Mouse (Mus musculus): ENCODE measurements around the gene Krt87. TPM values are rescaled to one million over a fixed set of nuclear protein-coding genes. Genes with fewer than 3 reads are reported as not detected.

Gene Krt87
- total RNA-seq, 4 experiments from 2014 or later: 0.23 to 0.52 (median 0.35) TPM

DNA sequence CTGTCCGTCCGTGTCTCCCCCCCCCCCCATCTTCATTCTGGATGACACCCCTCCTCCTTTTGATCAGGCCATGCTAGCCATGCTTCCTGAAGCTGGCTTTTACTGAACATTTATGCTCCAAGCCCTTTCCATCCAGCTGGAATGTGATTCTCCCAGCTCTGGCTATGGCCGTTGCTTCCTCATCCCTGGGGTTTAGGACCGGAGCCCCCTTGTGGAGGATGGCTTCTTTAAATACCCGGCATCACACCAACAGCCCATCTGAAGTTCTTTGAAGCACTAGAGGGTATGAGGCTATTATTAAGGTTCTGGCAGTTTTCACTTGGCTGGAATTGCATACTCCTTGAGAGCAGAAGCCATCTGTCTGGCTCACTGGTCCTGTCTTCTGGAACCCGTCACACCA lies 17.7 kb downstream of the Krt87 start:
- DNase-seq (ENCODE audit: low spot score in 2 of 2): no peak

DNA sequence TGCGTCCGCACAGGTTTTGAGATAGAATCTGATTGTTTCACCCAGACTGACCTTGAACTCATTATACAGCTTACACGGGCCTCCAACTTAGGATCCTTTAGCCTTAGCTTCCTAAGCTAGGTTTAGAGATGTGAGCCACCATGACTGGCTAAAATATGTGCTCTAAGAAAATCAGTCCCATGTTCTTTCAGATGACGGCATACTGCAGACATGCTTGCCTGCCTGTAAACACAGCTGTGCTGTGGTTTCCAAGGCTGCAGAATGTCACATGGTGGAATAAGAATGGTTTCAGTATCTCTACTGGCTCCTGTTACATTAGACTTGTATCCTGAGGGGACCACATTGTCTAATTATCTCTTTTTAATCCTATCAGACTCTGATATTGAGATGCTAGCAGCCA lies 19.7 kb downstream of the Krt87 start:
- peak in 1 of 2 experiments; percentile 23 for DNase-seq (ENCODE audit: low spot score in 2 of 2)

DNA sequence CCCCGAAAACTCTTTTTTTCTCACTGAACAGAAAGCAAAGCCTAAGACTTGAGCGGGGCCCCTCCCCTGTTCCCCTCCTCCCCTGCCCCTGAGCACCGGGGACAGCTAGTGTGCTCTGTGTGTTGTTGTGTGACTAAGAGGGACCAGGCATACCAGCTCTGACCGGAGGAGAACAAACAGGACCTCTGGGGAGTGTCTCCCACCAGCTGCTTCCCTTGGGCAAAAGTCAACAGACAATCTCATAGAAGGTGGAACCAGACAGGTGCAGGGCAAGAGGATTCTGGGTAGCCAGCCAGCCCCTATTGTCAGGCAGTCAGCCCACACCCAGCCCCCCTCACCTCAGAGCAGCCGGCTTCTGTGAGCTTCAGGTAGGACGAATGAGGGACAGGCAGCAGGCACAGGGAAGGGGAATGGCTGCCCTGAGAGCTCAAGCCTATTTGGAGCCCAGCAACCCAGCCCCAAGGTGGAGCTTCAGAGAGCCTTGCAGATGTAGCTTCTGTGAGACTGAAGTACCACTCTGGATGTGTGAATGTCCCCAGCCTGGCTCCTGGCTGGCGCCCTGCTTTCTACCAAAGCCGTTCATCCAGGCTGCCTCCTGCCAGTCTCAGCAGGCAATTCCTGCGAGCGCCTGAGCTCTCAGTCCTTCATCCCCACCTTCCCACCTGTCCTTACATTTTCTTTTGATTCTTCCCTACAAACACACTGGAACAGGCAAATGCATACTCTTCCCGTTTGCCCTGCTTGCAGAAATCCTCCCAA lies 23.6 kb downstream of the Krt87 start:
- no peak for DNase-seq (ENCODE audit: low spot score in 2 of 2)

DNA sequence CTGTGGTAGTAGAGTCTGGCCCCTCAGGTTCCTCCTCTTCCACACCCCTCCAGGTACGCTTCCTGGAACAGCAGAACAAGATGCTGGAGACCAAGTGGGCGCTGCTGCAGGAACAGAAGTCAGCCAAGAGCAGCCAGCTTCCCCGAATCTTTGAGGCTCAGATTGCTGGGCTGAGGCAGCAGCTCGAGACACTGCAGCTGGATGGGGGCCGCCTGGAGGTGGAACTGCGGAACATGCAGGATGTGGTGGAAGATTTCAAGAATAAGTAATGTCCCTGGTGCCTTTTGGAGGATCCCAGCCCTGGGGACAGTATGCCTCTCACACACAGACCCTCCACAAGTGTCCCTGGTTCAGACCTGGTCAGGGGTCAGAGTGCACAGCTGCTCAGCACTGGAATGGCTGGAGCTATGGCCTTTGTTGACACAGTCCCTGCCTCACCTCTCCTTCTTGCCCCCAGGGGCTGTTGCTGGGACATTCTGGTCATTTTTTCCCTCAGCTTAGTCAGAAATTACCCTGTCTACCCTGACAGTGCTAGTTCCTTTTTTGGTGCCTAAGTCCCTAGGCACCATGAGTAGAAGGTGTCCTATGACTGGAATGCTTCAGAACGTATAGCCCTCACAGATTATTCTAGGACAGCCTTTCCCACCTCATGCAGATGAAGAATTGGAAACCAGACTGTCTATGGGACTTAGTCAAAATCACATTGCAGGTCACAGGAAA lies 24.5 kb downstream of the Krt87 start:
- no peak for DNase-seq (ENCODE audit: low spot score in 2 of 2)

DNA sequence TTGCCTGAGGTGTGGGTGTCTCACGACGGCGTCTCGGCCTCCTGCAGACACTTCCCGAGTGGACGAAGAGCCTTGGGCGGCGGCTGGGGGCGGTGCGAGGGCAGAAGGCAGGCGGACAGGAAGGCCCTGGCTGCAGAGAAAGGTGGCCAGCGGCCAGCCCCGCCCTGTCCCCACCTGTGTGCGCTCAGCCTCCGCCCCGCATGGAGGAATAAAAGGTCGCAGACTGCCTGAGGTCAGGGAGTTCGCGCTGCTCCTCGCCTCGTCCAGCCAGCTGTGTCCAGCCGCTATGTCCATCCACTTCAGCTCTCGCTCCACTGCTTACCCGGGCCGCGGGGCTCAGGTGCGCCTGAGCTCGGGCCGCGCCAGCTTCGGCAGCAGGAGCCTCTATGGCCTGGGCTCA lies 26.4 kb downstream of the Krt87 start:
- no peak for DNase-seq (ENCODE audit: low spot score in 2 of 2)

DNA sequence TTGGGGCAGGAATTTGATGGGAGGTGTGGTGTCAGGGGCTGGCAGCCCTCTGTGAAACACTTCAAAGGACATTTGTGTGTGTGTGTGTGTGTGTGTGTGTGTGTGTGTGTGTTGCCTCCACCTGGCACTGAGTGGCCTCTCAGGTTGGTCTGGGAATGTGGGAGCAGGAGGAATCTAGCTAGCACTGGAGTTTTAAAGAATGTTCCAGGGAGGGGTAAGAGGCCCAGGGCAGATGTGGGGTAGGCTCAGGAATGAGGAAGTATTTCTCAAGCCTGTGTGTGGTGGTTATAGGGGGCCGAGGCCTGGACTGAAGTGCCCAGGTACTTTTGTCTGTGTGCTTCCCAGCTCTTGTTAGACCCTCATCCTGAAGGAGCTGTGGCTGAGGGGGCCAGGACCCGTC lies 27.8 kb downstream of the Krt87 start, which contains the start of gene Krt7:
Gene Krt7, plus strand, starts transcription at position 269 of the 400 bp plus-strand sequence.
- no peak for DNase-seq (ENCODE audit: low spot score in 2 of 2)

DNA sequence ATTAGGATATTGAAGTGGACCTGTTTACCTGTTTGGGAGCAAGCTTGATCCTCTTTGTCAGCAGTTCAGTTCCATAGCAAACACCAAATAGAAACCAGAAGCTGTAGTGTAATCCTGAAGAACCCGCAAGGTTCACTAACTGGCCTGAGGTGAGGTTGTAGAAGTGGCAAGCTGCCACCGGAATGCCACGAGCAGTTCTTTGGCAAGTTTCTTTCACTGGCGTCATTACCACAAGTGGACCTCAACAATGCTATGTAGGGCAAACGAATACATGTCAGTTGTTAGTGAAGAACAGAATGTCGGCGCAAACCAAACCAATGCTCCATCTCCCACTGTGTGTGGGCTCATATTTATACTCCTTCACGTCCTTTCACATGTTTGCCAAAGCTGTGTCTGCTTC lies 40.3 kb downstream of the Krt87 start:
- DNase-seq (ENCODE audit: low spot score in 2 of 2): no peak

DNA sequence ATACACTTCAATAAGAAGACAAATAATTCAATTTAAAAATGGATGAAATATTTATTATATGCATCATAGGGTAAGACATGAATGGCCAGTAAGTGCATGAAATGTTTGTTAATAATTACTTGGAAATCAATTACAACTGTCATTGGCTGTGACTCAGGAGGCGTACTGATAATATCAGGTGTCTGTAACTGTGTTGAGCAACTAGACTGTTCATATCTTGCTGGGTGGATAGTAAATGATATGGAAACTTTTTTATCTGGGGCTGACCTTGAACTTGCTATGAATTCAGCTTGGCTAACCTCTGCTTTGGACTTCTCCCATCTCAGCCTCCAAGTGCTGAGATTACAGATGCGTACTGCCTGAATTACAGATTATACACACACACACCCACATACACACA lies 40.9 kb downstream of the Krt87 start:
- DNase-seq (ENCODE audit: low spot score in 2 of 2): no peak

DNA sequence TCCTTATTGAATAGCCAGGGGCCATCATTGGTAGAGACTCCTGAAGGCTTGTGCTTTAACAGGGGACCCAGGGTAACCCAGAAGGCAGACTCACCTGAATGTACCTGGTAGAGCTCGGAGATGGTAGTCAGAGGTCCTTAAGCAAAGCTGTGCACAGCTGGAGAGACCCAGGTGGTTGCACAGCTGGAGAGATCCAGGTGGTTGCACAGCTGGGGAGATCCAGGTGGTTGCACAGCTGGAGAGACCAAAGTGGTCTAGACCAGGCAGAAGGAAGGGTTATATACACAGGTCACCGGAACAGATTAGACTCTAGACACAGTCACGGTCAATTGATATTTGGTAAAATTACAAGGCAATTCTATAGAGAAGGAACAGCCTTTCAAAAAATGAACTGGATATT lies 41.7 kb downstream of the Krt87 start:
- no peak for DNase-seq (ENCODE audit: low spot score in 2 of 2)

DNA sequence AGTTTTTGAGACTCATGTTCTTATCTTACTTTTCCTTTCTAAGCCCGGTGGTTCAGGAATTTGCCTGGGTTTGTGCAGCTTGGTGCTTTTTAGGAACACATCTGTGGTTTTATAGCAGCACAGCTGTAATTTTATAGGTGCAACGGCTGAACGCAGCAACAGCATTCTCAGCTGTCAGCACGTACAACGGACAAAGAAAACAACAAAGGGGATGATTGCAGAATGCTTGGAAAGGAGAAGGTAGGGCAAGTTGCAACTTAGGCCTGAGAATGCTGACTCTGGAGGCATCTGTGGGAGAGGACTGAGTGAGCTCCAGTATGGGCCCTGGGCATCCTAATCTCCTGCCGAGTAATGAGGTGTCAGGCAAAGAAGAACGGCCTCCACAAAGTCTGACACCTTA lies 42.1 kb downstream of the Krt87 start:
- no peak for DNase-seq (ENCODE audit: low spot score in 2 of 2)

DNA sequence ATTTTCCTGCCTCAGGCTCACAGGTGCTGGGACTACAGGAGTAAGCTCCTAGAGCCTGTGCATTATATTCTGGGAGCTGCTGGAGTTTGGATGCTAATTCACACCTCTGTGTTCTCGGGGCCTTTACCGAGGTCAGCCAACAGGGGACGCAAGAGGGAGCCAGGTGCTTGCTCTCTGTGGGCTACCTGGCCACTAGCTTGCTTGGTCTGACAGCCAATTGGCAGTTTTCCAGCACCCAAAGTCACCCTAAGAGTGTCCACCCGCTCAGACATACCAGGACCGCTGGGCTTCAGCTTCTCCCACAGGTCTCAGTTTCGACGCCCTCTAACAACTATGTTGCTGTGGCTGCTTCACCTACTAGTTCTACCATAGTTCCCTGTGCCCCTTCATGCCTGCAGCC lies 43.7 kb downstream of the Krt87 start:
- no peak for DNase-seq (ENCODE audit: low spot score in 2 of 2)

DNA sequence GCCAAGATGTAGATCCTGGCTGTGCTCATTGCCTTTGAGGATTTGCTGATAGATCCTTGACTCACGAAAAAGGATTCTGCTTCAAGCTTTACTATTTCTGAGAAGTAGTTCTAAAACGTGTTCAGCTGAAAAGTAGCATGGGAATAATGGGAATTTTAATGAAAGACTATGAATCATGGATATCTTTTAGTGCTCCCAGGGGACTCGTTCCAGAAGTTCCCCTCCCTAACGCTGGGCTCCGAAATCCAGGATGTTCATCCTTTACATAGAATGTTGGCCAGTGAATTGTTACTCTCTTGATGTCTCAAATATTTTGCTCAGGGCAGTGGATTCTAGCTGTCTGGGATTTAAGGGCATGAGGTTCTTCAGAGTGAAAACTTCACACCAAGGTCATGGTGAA lies 46.4 kb downstream of the Krt87 start:
- DNase-seq (ENCODE audit: low spot score in 2 of 2): no peak

DNA sequence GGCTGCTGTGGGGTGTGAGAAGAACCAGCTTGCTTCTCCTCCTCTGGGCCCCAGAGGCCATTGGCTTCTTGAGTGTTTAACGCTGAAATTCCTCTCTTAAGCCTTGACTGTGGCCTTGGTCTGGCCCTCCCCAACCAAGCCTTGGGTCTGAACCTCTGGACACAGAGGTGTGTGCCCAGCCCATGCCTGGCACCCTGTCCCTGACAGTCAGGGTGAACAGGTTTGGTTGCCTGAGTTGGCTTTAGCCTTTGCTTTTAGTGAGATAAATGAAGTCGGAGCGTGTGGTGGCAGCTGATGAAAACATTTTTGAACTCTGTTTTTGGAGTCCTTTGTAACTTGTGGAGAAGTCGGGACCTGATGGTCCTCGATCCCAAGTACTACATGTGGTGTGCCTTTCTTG lies 48.4 kb downstream of the Krt87 start:
- no peak for DNase-seq (ENCODE audit: low spot score in 2 of 2)

DNA sequence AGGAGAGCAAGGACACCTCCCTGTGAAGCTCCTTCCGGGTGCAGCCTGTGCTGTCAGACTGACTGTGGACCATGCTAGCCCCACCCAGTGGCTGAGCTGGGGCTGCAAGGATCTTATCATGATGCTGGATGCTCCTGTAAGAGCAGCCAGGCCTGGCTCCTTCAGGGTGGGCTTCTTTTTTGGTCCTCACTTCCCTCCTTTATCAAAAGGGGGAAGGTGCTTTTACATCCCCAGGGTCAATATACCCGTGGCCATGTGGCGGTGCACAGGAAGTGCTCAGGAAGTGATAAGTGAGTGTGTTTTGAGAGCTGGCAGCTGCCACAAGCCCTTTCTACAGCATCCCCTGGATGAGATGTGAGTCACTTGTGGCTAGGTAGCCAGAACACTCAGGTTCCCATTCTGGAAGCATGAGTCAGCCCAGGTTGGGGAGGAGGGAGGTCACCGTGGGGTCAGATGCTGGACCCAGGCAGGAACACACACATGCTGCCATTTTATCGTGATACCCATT lies 50.5 kb downstream of the Krt87 start:
- DNase-seq (ENCODE audit: low spot score in 2 of 2): no peak

DNA sequence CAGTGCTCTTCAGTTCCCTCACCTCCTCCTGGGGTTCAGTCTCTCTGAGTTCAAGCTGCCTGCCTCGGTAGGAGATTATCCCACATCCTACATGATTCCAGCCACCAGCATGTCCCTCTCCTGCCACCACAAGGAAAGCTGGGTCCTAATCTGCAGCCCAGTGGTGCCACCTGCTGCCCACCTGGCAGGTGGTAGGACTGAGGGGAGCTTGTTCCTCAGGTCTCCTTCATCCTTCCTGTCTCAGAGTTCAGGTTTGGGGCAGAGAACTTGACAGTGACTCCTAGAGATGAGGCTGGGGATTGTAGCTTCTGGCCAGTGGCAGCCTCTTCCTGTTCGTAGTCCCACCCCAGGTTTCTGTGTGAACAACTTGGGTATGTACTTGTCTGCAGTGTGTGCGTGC lies 51.4 kb downstream of the Krt87 start:
- no peak for DNase-seq (ENCODE audit: low spot score in 2 of 2)

DNA sequence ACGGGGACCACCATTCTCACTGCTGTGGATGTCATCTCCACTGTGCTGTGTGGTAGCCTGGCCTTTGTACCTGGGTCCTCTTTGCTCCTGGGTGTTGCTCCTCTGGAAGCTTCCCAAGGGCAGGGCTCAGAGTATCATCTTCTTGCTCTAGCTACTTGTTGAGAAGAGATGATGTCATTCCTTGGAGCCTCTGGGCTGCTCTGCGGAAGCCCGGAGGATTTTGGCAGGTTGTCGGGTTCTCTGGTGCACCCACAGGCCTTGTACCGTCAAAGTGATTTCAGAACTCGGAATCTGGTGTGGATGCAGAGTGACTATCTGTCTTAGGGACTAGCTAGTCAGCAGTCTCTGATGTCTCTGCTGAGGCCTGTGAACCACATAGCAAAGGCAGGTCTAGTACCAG lies 53.5 kb downstream of the Krt87 start:
- no peak for DNase-seq (ENCODE audit: low spot score in 2 of 2)

DNA sequence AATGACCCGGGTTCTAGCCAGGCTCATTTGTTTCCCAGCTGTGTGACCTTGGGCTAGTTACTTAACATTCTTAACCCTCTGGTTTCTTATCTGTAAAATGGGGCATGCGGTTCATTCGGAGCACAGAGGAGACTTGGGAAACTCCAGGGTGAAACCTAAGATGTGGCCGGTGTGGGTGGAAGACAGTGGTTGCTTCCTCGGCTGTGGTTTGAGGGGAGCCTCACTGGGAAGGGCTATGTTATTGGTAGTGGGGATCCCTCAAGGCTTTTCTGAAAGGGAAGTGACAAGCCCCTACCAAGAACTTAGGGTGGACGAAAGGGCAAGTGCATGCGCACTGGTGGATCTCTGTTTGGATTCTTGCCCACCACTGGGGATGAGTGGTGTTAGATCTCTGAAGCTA lies 54.0 kb downstream of the Krt87 start:
- no peak for DNase-seq (ENCODE audit: low spot score in 2 of 2)

DNA sequence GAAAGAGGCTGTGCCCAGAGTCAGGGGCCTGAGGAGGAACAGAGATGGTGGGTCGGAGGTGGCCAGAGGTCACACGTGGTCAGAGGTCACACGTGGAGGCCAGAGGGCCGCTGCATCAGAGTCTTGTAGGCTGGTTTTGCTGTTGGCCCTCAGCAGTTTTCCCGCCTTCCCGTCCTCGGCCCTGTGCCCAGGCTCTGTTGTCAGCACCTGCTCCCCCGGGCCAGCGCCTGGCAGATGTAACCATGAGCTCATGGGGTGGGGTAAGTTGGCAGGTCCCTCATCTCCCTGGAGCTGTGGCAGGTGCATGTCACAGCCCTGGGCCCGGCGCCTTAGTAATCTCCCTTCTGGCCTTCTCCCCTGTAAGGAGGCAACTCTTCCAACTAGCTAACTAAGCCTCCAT lies 55.8 kb downstream of the Krt87 start:
- DNase-seq (ENCODE audit: low spot score in 2 of 2): no peak

DNA sequence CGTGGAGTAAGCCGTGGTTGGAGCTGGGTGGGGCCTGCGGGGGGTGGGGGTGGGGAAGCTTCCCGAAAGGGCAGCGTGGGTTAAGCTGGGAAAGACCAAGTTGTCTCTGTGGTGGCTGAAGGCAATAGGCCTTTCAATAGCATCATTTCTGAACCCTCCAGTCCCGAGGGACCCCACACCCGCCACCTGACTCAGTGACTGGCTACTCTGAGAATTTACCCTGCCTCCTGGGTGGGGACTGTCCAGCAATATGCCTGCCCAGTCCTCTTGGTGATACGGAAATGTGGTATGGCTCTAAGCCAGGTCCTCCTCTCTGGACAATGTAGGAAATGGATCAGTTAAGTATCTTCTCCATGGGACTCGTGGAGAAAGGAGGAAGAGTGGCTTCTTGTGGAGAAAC lies 56.8 kb downstream of the Krt87 start:
- no peak for DNase-seq (ENCODE audit: low spot score in 2 of 2)

All from layer of hippocampus, adult 8-10 months (tissue).